ENCODE assay signal across 8 mouse cellular contexts in genomic region chr1:6135066-6135465, GRCm38 (mm10).
DNase-seq lines count a peak whose midpoint lies in the region; ATAC-seq and TF ChIP-seq lines count a peak whose summit lies in the region.

No protein-coding gene starts in this region.

- no peak overlapping the region for H3K9ac ChIP-seq in heart, postnatal 0 days (replicated peaks; ENCODE audit: low read depth, low read length)
- no peak overlapping the region for H3K9ac ChIP-seq in heart, embryonic 12.5 days

- no peaks in the 10 kb centered on the region for H3K9me3 ChIP-seq in heart, postnatal 0 days (replicated peaks; ENCODE audit: control insufficient read depth, low read length)
- no peaks in the 10 kb centered on the region for H3K9me3 ChIP-seq in heart, embryonic 12.5 days (replicated peaks)

- TF ChIP-seq EP300 in heart, postnatal 0 days (IDR thresholded peaks at IDR 0.05; ENCODE audit: low read depth), result no peak

- H3K4me1 ChIP-seq in heart, postnatal 0 days (ENCODE audit: control insufficient read depth, insufficient read depth), result no peaks in the 10 kb centered on the region
- H3K4me1 ChIP-seq in heart, embryonic 12.5 days (replicated peaks), result no peaks in the 10 kb centered on the region

- peak; percentile 53 for TF ChIP-seq CTCF in heart, postnatal 0 days (IDR thresholded peaks at IDR 0.05; ENCODE audit: low read depth)

- H3K27me3 ChIP-seq in heart, postnatal 0 days (ENCODE audit: control insufficient read depth, insufficient read depth, low read length), result no peaks in the 10 kb centered on the region
- no peaks in the 10 kb centered on the region for H3K27me3 ChIP-seq in heart, embryonic 12.5 days (replicated peaks)

- peak; percentile 17 for DNase-seq in heart, postnatal 0 days (ENCODE audit: low spot score)
- peak; percentile 18 for DNase-seq in right cerebral cortex, adult 18-20 months
- no peak for DNase-seq in right cerebral cortex, postnatal 4 days
- DNase-seq in layer of hippocampus, adult 11-12 months (ENCODE audit: low spot score), result peak; percentile 34
- DNase-seq in ovary, postnatal 14 days (ENCODE audit: low spot score), result no peak
- DNase-seq in spleen, adult 12 weeks (ENCODE audit: low spot score), result no peak
- no peak for DNase-seq in gastrocnemius, adult 8-10 months (ENCODE audit: low spot score in 2 of 2)

- no peak overlapping the region for H3K4me3 ChIP-seq in heart, postnatal 0 days (ENCODE audit: low read depth, low read length)
- H3K4me3 ChIP-seq in heart, embryonic 12.5 days, result no peak overlapping the region

- no peak overlapping the region for H3K27ac ChIP-seq in heart, postnatal 0 days (ENCODE audit: low read depth)
- no peak overlapping the region for H3K27ac ChIP-seq in heart, embryonic 12.5 days (ENCODE audit: poor library complexity, severe bottlenecking)

- H3K36me3 ChIP-seq in heart, postnatal 0 days (replicated peaks; ENCODE audit: control insufficient read depth, insufficient read depth, low read length), result no peaks in the 10 kb centered on the region
- H3K36me3 ChIP-seq in heart, embryonic 12.5 days, result no peaks in the 10 kb centered on the region

- no peak overlapping the region for H3K4me2 ChIP-seq in heart, postnatal 0 days (ENCODE audit: low read depth, low read length)
- no peak overlapping the region for H3K4me2 ChIP-seq in heart, embryonic 12.5 days

- no peak for ATAC-seq in heart, postnatal 0 days (ENCODE audit: insufficient read depth, low read depth)
- ATAC-seq in heart, embryonic 12.5 days (ENCODE audit: insufficient number of reproducible peaks, low FRiP score), result no peak

- WGBS in heart, postnatal 0 days, result 11% methylated on average over 3 of the region's 3 CpGs
- WGBS in heart, embryonic 12.5 days, result 15% methylated on average over 3 of the region's 3 CpGs

Comparison
In these comparisons a context has a peak if more than half of its experiments do, and no peak if none do; other contexts are left out.
1. DNase-seq: peak in heart, postnatal 0 days (single experiment), right cerebral cortex, adult 18-20 months (single experiment) and layer of hippocampus, adult 11-12 months (single experiment); none in right cerebral cortex, postnatal 4 days (single experiment), ovary, postnatal 14 days (single experiment), spleen, adult 12 weeks (single experiment) and gastrocnemius, adult 8-10 months (0 of 2).